Mouse (Mus musculus) c-Kit-positive CD71-positive TER-119-negative erythroid progenitor cells, embryonic 14.5 days (primary cell): ENCODE results near the gene Mblac1.

Experiments used
- DNase-seq: peaks from one replicate; pipeline ENCODE4 v3.0.0-alpha.2; 2013; ENCODE audit warnings: low read depth

Mblac1 gene

DNA sequence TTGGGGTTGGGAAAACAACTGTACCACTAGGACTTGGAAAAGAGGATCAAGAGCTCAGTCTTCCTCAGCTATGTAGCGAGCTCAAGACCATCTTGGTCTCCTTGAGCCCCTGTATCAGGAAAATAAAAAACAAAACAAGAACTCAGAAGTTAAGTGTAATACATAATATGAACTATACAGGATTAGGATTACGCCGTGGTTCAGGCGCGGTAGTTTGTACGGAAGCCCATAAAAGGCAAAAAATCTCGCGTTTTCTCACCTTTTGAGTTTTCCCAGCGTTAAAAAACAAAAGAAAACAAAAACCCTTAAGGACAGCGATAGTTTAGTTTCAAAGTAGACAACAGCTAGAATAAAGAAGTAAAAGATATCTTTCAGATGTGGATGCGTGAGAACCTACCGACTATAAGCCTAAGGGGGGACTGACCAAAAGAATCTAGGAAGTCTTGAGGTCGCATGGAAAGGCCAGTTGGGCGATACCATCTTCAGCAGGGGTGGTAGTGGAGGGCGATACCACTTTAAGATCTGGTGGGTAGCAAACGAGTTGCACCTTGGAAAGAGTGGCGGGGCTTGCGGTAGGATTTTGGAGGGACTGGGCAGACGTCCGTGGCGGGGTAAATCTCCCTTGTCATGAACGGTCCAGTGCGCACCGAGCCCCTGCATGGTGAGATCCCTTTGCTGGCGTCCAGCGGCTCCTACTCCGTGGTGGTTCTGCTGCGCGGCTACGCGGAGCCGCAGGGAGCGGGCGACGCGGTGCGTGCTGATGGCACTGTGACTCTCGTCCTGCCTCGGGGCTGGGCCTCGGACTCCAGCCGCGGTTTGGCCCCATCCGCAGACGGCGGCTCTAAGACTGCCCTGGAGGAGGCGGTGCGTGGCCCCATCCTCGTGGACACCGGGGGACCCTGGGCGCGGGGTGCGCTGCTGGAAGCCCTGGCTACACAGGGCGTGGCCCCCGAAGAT is at the start of gene Mblac1:
Gene Mblac1, plus strand, starts transcription at position 544 of the 957 bp plus-strand sequence.
- DNase-seq = peak; percentile 86

DNA sequence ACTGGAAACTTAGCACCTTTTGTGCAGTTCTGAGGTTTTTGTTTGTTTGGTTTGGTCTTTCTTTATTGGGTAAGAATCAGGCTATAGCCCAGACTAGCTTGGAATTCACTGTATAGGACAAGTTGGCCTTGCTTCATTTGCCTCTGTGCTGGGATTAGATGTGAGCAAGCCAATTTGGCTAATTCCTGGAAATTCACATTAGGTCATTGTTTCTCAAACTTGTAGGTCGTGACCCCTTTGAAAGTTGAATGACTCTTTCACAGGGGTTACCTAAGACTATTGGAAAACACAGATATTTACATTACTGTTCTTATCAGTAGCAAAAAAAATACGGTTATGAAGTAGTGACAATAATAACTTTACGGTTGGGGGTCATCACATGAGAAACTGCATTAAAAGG is 39.7 kb upstream of the Mblac1 start:
- no peak for DNase-seq

DNA sequence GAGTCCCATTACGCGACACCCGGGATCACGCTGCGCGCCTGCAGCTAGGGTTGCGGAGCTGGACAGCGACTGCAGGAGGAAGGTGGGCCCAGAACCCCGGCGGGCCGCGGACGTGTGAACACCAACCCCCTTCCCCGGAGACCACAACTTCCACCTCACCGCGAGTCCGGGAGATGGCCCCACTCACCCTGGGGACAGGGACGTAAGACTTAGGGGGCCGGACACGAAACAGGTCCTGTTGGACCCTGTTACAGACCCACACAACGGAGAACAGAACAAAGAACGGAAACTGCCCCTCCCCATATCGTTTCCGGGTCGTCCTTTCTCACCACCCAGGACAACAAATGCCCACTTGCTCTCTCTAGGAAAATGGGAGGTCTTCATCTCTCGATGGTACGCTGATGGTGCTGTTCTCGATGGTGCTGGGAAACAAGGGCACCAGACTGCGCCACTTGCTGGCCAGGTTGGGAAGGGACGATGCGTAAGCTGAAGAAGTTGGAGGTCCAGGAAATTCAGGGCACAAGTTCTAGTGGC is 38.6 kb upstream of the Mblac1 start, which contains the start of gene Zfp113:
Gene Zfp113, minus strand, starts transcription at position 302 of the 534 bp plus-strand sequence.
- DNase-seq = peak; percentile 93

DNA sequence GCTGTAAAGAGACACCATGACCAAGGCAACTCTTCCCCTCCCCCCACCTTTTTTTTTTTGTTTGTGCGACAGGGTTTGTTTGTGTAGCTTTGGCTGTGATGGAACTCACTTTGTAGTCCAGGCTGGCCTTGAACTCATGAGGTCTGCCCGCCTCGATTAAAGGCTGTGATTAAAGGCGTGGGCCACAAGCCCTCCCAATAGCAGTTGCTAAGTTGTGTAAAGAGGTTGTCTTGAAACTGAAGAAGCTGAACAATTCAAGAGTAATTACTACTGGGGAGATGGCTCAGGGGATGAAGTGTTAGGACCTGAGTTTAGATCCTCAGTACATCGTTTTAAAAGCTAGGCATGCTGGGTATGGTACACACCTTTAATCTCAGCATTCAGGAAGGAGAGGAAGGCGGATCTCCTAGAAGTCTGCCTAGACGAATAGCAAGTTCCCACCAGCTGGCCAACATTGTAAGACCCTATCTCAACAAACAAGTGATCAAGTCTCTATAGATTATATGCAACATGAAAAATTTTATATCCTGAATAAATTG is 33.8 kb upstream of the Mblac1 start:
- no peak for DNase-seq

DNA sequence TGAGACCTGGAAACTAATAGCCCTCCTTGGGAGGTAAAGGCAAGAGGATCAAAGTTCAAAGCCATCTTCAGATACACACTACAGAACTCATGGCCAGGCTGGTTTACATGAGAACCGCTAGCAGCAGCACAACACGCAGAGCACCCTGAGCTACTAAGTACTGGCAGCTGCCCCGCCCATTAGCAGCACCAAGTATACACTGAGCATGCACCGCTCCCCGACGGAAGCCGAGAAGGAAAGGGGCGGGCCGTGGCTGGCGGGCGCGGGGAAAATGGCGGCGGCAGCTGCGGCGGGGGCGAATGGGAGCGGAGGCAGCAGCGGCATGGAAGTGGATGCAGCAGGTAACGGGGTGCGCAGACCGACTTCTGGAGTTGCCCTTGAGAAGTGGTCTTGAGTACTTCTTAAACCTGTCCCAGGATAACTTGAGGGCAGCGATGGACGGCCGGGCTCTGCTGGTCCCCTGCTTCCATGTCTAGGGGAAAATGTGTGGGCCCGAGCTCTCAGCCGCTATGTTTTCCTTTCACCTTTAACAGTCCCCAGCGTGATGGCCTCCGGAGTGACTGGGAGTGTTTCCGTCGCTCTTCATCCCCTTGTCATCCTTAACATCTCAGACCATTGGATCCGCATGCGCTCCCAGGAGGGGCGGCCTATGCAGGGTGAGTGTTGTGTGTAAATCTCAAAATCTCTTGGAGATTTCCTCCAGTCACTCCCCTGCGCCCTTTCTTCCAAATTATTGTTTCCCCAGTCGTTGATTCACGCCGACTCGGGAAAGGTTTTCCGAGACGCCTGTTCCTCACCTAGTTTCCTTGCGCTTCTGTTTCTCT is 33.1 kb upstream of the Mblac1 start, which contains the start of gene Cops6:
Gene Cops6, plus strand, starts transcription at position 230 of the 824 bp plus-strand sequence.
- DNase-seq = peak; percentile 88

DNA sequence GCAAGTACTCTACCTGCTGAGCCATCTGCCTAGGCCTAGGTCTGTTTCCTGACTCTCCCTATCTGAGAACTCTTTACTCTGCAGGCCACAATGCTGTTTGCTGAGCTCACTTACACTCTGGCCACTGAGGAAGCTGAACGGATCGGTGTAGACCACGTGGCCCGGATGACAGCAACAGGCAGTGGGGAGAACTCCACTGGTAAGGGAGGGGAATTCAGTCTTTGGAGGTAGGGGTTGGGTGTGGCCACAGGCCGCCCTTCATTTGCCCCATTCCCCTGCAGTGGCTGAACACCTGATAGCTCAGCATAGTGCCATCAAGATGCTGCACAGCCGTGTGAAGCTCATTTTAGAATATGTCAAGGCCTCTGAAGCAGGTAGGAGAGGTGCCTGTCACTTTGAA is 31.1 kb upstream of the Mblac1 start:
- DNase-seq = no peak

DNA sequence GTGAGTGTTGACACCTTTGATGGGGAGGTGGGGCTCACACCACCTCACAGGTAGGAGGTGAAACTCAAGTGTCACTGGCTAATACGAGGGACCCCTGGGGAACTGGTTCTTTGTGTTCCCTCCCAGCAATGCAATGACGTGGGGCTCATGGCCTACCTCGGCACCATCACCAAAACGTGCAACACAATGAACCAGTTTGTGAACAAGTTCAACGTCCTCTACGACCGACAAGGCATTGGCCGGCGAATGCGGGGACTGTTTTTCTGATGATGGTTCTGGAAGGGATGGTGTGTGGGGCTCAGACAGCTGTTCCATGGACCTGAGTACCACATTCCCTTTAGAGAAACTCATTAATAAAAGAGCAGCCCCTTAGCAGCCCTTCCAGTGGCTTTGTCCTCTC is 30.5 kb upstream of the Mblac1 start:
- no peak for DNase-seq

DNA sequence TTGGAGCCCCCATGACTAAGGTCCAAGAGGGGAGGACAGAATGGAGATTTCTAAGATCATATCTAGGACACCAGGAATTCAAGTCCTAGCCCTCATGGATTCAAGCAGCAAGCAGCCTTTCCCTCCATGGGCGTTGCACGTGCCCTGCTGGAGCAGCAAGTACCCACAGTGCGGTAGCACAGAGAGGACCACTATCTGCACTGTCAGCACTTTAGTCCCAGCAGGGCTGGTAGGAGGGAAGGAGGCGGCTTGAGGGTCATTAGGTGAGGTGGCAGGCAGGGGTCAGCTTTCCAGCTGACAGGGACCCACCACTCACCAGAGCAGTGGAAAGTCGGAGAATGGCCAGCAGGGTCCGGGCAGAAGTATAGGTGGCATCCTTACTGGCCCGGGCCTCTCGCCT is 28.5 kb upstream of the Mblac1 start:
- no peak for DNase-seq

DNA sequence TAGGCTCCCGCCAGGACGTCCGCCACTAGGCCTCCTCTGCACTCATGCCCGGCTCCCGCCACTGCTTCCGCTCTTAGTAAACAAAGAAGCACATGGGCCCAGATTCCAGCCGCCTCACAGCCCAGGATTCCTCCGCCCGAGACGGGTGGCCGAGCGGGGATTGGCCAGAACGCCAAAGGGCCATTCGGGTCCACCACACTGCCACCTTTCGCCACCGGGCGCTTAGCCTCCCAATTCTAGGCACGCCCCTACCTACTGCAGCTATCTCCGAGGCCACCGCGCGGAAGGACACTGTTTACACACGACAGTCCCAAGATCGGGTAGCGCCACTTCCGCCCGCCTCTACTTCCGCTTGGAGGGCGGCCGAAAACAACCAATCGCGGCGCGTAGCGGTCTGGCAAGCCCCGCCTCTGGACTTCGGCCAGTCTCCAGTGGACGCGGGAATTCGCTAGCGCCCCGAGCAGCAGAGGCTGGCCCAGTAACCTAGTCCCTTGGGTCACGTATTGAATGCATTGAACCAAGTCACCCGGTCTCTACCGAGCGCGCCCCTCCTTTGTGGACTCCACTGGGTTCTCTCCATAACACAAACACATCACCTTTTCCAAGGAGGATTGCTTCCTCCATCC is 23.1 kb upstream of the Mblac1 start:
- DNase-seq = peak; percentile 89

DNA sequence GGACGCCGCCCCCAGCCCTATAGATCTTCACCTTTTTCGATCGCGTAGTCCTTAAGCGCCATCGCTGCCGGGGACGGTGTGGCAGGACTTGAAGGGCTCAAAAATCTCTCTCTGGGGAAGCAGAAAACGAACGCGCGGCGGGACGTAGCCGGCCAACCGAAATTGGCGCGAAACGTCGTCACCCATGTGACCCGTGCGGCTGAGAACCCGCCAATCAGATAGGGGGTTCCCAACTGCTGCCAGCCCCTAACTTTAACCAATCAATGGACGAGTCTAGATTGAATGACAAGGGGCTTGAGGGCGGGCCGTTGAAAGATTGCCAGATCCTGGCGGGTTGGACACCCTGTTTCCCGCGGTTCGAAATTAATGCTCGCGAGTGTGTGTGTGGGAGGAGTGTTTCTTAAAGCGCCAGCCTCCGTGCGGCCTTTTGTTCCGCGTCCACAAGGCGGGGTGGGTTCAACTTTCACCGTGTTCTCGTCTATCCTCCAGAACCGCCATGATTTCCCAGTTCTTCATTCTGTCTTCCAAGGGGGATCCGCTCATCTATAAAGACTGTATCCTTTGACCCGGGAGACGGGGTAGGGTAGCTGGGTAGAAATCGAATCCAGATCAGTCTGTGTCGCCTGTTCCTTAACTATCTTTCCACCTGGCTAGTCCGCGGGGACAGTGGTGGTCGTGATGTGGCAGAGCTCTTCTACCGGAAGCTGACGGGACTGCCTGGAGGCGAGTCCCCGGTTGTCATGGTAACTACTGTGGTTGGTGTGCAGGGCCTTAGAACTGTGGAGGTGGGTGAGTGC is 22.2 kb upstream of the Mblac1 start, which contains the start of the genes Ap4m1 and Mcm7:
Gene Ap4m1, plus strand, starts transcription at position 308 of the 797 bp plus-strand sequence.
Gene Mcm7, minus strand, starts transcription at position 728 of the 797 bp plus-strand sequence.
- DNase-seq = peak; percentile 97

DNA sequence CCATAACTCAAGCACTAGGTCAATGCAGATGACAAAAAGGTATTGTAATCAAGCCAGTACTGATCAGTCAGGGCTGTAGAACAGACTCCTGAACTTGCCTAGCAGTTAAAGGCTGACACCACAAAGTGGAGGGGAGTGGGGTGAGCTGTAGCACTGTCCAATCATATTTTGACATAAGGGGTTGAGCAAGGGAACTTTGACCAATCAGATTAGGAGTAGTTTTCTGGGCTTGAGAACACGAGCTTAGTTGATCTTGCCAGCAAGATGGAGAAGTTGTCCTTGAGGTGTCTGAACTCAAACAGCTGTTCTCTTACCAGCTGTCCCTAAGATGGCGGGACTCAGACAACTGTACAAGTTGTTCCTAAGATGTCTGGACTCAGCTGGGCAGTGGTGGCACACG is 20.9 kb upstream of the Mblac1 start:
- DNase-seq = no peak

DNA sequence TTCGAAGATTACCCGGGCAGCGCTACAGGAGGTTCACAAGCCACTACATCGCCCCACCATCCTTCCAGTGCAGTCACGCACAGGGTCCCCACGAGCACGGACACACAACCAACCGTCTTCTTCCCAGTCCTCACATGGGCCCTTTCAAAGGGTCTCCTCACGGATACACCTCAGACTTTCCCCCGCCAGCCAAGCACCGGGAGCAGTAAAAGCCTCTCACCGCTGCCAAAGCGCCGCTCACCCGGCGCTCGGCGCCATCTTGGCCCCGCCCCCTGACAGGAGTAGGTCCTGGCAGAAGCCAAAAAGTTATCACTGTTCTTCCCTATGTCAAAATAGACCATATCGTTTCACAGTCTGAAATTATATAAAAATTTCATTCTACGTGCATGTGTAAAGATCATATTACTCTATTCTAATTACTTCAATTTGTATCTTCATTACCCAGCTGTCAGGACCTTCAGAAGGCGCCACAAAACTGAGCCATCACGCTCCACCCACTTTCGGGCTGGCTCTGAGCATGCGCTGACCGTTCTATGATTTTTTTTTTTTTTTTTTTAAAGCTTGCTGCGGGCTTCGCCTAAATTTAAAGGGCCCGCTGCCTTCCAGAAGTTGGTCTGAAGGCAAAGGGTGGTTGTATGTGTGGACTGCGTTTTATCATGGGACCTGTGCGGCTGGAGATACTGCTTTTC is 7.0 kb upstream of the Mblac1 start, which contains the start of the genes Taf6 and Cnpy4:
Gene Taf6, minus strand, starts transcription at position 502 of the 689 bp plus-strand sequence.
Gene Cnpy4, plus strand, starts transcription at position 536 of the 689 bp plus-strand sequence.
- peak; percentile 84 for DNase-seq

DNA sequence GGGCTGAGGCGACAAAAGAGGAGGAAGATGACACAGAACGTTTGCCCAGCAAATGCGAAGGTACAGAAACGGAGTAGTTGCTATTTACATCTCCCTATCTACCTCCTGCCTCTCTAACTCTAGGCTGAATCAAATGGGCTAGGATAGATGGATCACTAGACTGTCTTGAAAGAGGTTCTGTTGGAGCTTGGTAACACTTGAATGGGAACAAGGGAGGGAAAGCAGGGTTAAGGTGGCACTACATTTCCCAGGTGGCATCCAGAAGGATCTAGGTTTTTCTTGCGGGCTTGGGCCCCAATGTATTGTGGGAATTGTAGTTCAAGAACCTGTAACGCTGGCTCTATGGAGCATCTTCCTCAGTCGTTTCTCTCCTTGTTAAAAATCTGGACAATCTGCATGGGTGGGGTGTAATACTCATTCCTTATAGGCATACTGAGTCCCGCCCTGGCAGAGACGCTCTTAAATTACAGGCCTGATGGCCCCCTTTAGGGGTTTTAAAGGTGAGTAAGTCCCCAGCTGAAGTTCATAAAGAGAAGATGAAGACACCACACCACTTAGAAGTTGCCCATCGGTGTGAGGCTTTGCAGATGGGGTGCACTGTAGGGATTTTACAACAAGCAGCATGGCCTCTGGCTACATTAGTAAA is 6.3 kb upstream of the Mblac1 start:
- DNase-seq = peak; percentile 71

DNA sequence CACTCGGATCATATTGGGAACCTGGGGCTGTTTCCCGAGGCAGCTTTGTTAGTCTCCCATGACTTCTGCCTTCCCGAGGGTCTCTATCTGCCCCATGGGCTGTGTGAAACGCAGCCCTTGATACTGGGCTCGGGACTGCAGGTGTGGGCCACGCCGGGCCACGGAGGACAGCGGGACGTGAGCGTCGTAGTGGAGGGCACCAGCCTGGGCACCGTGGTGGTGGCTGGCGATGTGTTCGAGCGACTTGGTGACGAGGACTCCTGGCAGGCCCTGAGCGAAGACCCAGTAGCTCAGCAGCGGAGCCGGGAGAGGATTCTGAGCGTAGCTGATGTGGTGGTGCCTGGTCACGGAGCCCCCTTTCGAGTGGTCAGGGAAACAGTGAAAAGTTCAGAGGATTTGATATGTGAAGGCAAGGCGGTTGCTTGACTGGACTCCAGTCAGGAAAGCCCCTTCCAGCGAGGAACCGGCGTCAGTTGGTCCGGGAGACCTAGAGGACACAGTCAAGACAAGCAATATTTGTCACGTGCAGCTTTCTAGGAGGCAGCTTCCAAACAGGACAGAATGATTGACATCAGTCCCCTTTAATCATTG is 736 bp downstream of the Mblac1 start:
- DNase-seq = no peak

DNA sequence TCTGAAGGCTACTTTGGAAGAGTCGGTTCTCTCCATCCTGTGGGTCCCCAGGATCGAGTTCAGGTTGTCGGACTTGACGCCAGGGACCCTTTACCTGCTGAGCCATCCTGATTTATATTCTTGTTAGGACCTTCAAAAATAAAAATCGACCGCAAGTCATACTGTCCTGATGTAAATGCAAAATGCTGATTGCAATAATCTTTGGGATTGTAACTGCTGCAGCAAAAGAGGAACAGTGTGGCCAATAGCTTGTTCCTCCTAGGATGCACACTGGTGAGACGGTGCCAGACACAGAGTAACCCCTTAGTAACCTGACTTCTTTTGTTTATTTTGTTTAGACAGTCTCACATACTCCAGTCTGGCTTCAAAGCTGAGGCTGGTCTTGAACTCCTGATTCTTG is 1.3 kb downstream of the Mblac1 start:
- DNase-seq = no peak

DNA sequence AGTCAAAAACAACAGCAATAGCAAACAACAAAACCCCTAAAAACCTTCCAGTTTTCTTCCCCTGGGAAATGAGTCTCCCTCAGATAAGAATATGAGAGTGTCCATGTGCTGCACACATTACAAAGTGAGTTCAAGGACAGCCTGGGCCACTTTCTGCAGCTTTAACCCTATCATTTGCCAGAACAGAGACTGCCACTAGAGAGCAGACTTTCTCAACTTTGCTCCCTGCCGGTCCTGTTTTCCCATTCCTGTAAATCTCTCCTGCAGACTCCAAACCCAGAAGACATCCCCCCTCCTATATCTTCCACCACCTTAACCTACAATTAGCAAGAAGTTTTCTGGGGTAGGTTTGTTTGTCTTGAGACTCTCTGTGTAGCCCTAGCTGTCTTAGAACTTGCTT is 5.5 kb downstream of the Mblac1 start:
- no peak for DNase-seq

DNA sequence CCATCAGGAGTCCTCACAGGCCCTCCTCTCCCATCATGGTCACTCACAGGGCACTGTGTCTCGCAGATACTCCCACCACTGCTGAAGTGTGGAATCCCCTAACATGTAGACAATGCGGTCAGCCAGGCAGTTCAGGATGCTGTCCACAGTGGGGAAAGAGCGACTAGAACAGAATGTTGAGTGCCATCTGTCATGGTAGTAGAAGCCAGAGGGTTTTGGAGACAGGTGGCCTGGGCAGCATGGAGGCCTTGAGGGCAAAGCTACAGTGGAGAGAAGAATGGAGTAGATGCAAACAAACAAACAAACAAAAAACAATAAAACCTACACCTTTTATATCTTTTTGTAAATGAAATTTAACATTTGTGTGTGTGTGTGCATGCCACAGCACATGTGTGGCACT is 8.0 kb downstream of the Mblac1 start:
- no peak for DNase-seq

DNA sequence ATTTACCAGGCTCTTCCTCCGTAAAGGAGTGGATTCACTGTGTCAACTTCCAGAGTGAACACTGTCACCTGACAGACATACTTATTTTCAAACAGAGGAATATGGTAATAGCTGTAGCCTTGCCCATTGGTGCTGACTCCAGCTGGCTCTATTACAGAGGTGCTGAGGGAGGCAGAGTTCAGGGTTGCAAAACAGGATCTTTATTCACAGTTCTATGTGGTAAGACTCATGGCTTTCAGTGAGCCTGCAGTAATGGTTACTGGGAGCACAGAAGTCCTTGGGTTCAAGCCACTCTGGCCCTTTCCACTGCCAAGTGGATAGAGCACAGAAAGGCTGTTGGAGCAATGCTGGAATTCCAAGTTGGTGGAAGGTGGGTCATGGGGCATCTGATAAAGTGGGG is 13.1 kb downstream of the Mblac1 start:
- DNase-seq = no peak

DNA sequence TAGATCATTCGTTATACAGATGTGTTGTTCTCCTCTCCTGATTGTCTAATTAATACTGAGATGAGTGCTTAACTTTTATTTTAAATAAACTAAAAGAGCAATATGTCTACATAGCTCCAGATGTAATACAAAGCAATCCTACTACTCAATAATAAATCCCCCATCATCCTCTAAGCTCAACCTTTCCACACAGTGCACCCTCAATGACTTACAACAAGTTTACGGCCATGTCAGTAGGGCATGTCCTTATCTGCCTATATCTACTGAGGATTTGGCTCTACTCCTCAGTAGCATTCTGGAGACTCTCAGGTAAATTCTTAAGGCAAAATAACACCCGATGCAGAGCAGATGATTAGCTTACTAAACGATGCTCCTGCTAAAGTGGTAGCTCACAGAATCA is 13.8 kb downstream of the Mblac1 start:
- no peak for DNase-seq
